Comparison of ENCODE assay signal across 14 mouse cellular contexts in the genomic region with DNA sequence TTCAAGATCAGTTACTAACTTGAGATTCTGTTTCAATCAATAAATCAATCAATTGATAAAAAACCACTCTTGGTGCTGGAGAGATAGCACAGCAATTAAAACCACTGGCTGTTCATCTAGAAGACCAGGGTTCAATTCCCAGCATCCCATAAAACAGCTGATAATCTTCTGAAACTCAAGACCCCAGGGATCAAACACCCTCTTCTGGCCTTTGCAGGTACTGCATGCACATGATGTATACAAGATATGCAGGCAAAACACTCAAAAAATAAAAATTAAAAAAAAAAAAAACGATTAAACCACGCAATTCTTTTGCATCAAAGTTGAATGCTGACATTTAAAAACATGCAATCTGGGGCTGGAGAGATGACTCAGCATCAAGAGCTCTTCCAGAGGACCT. TPM values are rescaled to one million over a fixed set of nuclear protein-coding genes. Genes with fewer than 3 reads are reported as not detected.
DNase-seq lines count a peak whose midpoint lies in the region; ATAC-seq and TF ChIP-seq lines count a peak whose summit lies in the region.
"Had no signal": no experiment of that assay in that cellular context is flagged by ENCODE, and none has a peak within 500 bp of the region (broad histone marks: within the 10 kb centered on the region; RNA-seq: fewer than 3 reads in every experiment).

No protein-coding gene starts in this region.

- 94% methylated on average over 2 of the region's 2 CpGs for WGBS in liver, embryonic 16.5 days (ENCODE audit: insufficient replicate concordance)

- peak overlapping the region; percentile 100 for H3K4me3 ChIP-seq in erythroblast, embryonic 14.5 days (replicated peaks)
- no peak overlapping the region for H3K4me3 ChIP-seq in left cerebral cortex, adult 2 months
- H3K4me3 ChIP-seq in liver, embryonic 16.5 days (ENCODE audit: low read depth, low read length) = peak overlapping the region; percentile 76; the same call in 1 of the 2 replicates
- H3K4me3 ChIP-seq: limb, embryonic 13.5 days; midbrain, embryonic 15.5 days had no signal

- peaks cover 3% of the 10 kb centered on the region for H3K27me3 ChIP-seq in erythroblast, embryonic 14.5 days (ENCODE audit: control insufficient read depth)
- no peaks in the 10 kb centered on the region for H3K27me3 ChIP-seq in liver, embryonic 16.5 days (ENCODE audit: control insufficient read depth, insufficient read depth, low read depth, low read length)
- H3K27me3 ChIP-seq: limb, embryonic 13.5 days; midbrain, embryonic 15.5 days had no signal

- no peak overlapping the region for H3K9ac ChIP-seq in liver, embryonic 16.5 days (ENCODE audit: low read depth, low read length)
- H3K9ac ChIP-seq: limb, embryonic 13.5 days; midbrain, embryonic 15.5 days had no signal

- H3K4me1 ChIP-seq in erythroblast, embryonic 14.5 days (ENCODE audit: control insufficient read depth) = peaks cover 47% of the 10 kb centered on the region
- peaks cover 11% of the 10 kb centered on the region for H3K4me1 ChIP-seq in liver, embryonic 16.5 days (ENCODE audit: control insufficient read depth, low read depth, low read length)

- H3K4me2 ChIP-seq in liver, embryonic 16.5 days (ENCODE audit: low read depth, low read length) = peak overlapping the region; percentile 69; the same call in 1 of the 2 replicates
- H3K4me2 ChIP-seq: midbrain, embryonic 15.5 days had no signal

- TF ChIP-seq CTCF in left cerebral cortex, adult 2 months (IDR thresholded peaks at IDR 0.05) = peak; percentile 27

- intact Hi-C loops in left cerebral cortex, adult 2 months (cut with DNase I) = no loop called here

- no peak for ATAC-seq in erythroblast, adult 5-6 weeks (replicated peaks; ENCODE audit: low FRiP score, poor library complexity, severe bottlenecking)
- ATAC-seq in liver, embryonic 16.5 days (ENCODE audit: low read depth) = no peak
- ATAC-seq: midbrain, embryonic 15.5 days had no signal

- H3K36me3 ChIP-seq in erythroblast, embryonic 14.5 days (ENCODE audit: control insufficient read depth) = peaks cover 63% of the 10 kb centered on the region
- peaks cover 51% of the 10 kb centered on the region for H3K36me3 ChIP-seq in liver, embryonic 16.5 days (ENCODE audit: control insufficient read depth, insufficient read depth)

- peaks cover 22% of the 10 kb centered on the region for H3K9me3 ChIP-seq in erythroblast, embryonic 14.5 days (ENCODE audit: control insufficient read depth, low read length)
- H3K9me3 ChIP-seq in liver, embryonic 16.5 days (replicated peaks; ENCODE audit: control insufficient read depth, low read length) = peaks cover 8% of the 10 kb centered on the region
- H3K9me3 ChIP-seq: midbrain, embryonic 15.5 days had no signal

- DNase-seq in left cerebral cortex, adult 2 months (ENCODE audit: extremely low spot score in 1 of 2, low spot score in 2 of 2) = no peak
- no peak for DNase-seq in left cerebral cortex, adult 8-10 months (ENCODE audit: low spot score in 2 of 2)
- peak; percentile 26 for DNase-seq in CD4-positive helper T cell, adult 2 months (ENCODE audit: low read depth, low spot score)
- no peak for DNase-seq in layer of hippocampus, adult 8-10 months (ENCODE audit: low spot score in 2 of 2)
- no peak for DNase-seq in layer of hippocampus, adult 9-11 months
- DNase-seq: adrenal gland, postnatal 36 days; cerebellum, adult 18-20 months; gastrocnemius, postnatal 10 days; heart, postnatal 4 days had no signal

- no peak overlapping the region for H3K27ac ChIP-seq in left cerebral cortex, adult 2 months
- H3K27ac ChIP-seq in liver, embryonic 16.5 days (ENCODE audit: low read length) = no peak overlapping the region
- H3K27ac ChIP-seq: limb, embryonic 13.5 days; midbrain, embryonic 15.5 days had no signal

RNA-seq across cellular contexts. Expression of gene Ccnf, which starts 2.6 kb away (rescaled TPM):
- 14.4 and 15.8 TPM in 2 replicates for polyA plus RNA-seq in erythroblast, embryonic 14.5 days (2012)
- total RNA-seq in erythroblast, adult 5-6 weeks (2015; ENCODE audit: low replicate concordance) = 16.1 and 24.7 TPM in 2 replicates
- 42.2 and 65.5 TPM in 2 replicates for total RNA-seq in erythroblast, adult 5-6 weeks (2017; ENCODE audit: low replicate concordance)
- 1 to 10 TPM; 7.9 to 8.8 TPM for total RNA-seq in left cerebral cortex, adult 2 months (2021)
- total RNA-seq in left cerebral cortex, adult 8-10 months (2022) = 1 to 10 TPM; 4.9 to 6.4 (median 5.3) TPM
- polyA plus RNA-seq in liver, embryonic 16.5 days (2015; fragmentation: Nextera tagmentation; extraction: Ambion mirVana) = 72.1 and 75.2 TPM in 2 replicates
- total RNA-seq in layer of hippocampus, adult 8-10 months (2022) = 1 to 10 TPM; 5.1 to 8.0 (median 7.5) TPM

RNA-seq across cellular contexts. Expression of gene Tedc2, which starts 28.0 kb away (rescaled TPM):
- 5.8 and 7.7 TPM in 2 replicates for polyA plus RNA-seq in erythroblast, embryonic 14.5 days (2012)
- 5.6 and 10.9 TPM in 2 replicates for total RNA-seq in erythroblast, adult 5-6 weeks (2015; ENCODE audit: low replicate concordance)
- total RNA-seq in erythroblast, adult 5-6 weeks (2017; ENCODE audit: low replicate concordance) = 6.0 and 6.8 TPM in 2 replicates
- 10 to 100 TPM; 10.8 to 11.0 TPM for total RNA-seq in left cerebral cortex, adult 2 months (2021)
- 10 to 100 TPM in 2 of 4 experiments, 1 to 10 TPM in 2; 8.6 to 10.2 (median 10.1) TPM for total RNA-seq in left cerebral cortex, adult 8-10 months (2022)
- polyA plus RNA-seq in liver, embryonic 16.5 days (2015; fragmentation: Nextera tagmentation; extraction: Ambion mirVana) = 7.1 and 7.4 TPM in 2 replicates
- 10 to 100 TPM in 2 of 4 experiments, 1 to 10 TPM in 2; 8.7 to 11.4 (median 10.0) TPM for total RNA-seq in layer of hippocampus, adult 8-10 months (2022)

RNA-seq across cellular contexts. Expression of gene Ntn3, which starts 39.3 kb away (rescaled TPM):
- polyA plus RNA-seq in erythroblast, embryonic 14.5 days (2012) = 0.36 and 0.47 TPM in 2 replicates
- total RNA-seq in erythroblast, adult 5-6 weeks (2015; ENCODE audit: low replicate concordance) = not detected in 2 replicates
- not detected in 2 replicates for total RNA-seq in erythroblast, adult 5-6 weeks (2017; ENCODE audit: low replicate concordance)
- total RNA-seq in left cerebral cortex, adult 2 months (2021) = 10 to 100 TPM; 10.5 to 11.5 TPM
- 10 to 100 TPM in 2 of 4 experiments, 1 to 10 TPM in 2; 9.5 to 10.6 (median 9.9) TPM for total RNA-seq in left cerebral cortex, adult 8-10 months (2022)
- 0.65 and 0.78 TPM in 2 replicates for polyA plus RNA-seq in liver, embryonic 16.5 days (2015; fragmentation: Nextera tagmentation; extraction: Ambion mirVana)
- 10 to 100 TPM in 1 of 4 experiments, 1 to 10 TPM in 3; 8.6 to 10.1 (median 9.3) TPM for total RNA-seq in layer of hippocampus, adult 8-10 months (2022)

RNA-seq across cellular contexts. Expression of gene Tbc1d24, which starts 43.3 kb away (rescaled TPM):
- polyA plus RNA-seq in erythroblast, embryonic 14.5 days (2012) = 0.44 and 0.61 TPM in 2 replicates
- total RNA-seq in erythroblast, adult 5-6 weeks (2015; ENCODE audit: low replicate concordance) = 2.3 TPM in 2 replicates
- 0.98 and 1.6 TPM in 2 replicates for total RNA-seq in erythroblast, adult 5-6 weeks (2017; ENCODE audit: low replicate concordance)
- 10 to 100 TPM; 63.3 to 69.7 TPM for total RNA-seq in left cerebral cortex, adult 2 months (2021)
- total RNA-seq in left cerebral cortex, adult 8-10 months (2022) = 10 to 100 TPM; 59.5 to 65.9 (median 63.6) TPM
- polyA plus RNA-seq in liver, embryonic 16.5 days (2015; fragmentation: Nextera tagmentation; extraction: Ambion mirVana) = 7.0 and 7.4 TPM in 2 replicates
- 10 to 100 TPM; 60.0 to 71.5 (median 64.0) TPM for total RNA-seq in layer of hippocampus, adult 8-10 months (2022)

Comparison
In these comparisons a context has a peak if more than half of its experiments do, and no peak if none do; other contexts are left out.
1. RNA of gene Ntn3, which starts 39.3 kb away (total RNA-seq): 10.5 to 11.5 TPM in left cerebral cortex, adult 2 months, 9.5 to 10.6 TPM in left cerebral cortex, adult 8-10 months and 8.6 to 10.1 TPM in layer of hippocampus, adult 8-10 months; not detected in erythroblast, adult 5-6 weeks; every median in the first group is over 4 times any median in the second.